Mouse (Mus musculus) G1E (cell line): ENCODE measurements around the gene Xylb.

Experiments used
- CTCF ChIP-seq: IDR thresholded peaks from 2 replicates; pipeline ENCODE4 v1.5.1; 2012; ENCODE audit warnings: low read depth, low read length, inconsistent platforms, mixed read lengths
- GATA1 ChIP-seq: IDR thresholded peaks from 2 replicates; pipeline ENCODE4 v1.6.1; 2012; ENCODE audit warnings: borderline replicate concordance, low read length, inconsistent platforms, mixed read lengths

- TF ChIP-seq CTCF (no peak), GATA1 (no peak)
Observed at GRCm38 (mm10) chr9:119346376-119346775, 10.8 kb upstream of the Xylb start.
